Mouse (Mus musculus): ENCODE measurements around the gene Slc26a11.

DNA sequence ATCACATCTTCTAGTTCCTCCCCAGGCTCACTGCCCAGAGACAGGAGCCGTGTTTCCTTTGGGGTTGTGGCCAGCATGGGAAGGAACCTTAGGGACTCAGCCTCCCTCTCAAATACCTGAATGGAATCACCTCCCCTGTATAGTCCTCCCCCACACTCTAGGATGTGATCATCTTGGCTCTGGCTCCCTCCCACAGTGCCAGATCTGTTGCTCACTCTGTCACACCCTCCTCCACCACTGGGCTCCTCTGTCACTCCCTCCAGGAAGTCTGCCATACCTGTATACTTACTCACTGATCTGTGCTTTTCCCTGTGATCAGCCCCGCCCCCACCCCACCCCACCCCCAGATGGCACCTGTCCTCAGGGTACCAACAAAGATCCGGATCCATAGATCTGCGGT, 24.8 kb upstream of the Slc26a11 start:
- TF ChIP-seq POLR2A (IDR thresholded peaks at IDR 0.05; ENCODE audit: extremely low read depth, insufficient read depth, low read length) (no peak), CTCF (IDR thresholded peaks at IDR 0.05; ENCODE audit: extremely low read depth, insufficient read depth, low read length) (no peak)

Measured in cortical plate, adult 2 months (tissue).